Mouse (Mus musculus): ENCODE results near the gene Mycn. TPM values are rescaled to one million over a fixed set of nuclear protein-coding genes. Genes with fewer than 3 reads are reported as not detected.

Mycn gene
- polyA plus RNA-seq, 1 experiment from 2014 or later, result 71.0 TPM

DNA sequence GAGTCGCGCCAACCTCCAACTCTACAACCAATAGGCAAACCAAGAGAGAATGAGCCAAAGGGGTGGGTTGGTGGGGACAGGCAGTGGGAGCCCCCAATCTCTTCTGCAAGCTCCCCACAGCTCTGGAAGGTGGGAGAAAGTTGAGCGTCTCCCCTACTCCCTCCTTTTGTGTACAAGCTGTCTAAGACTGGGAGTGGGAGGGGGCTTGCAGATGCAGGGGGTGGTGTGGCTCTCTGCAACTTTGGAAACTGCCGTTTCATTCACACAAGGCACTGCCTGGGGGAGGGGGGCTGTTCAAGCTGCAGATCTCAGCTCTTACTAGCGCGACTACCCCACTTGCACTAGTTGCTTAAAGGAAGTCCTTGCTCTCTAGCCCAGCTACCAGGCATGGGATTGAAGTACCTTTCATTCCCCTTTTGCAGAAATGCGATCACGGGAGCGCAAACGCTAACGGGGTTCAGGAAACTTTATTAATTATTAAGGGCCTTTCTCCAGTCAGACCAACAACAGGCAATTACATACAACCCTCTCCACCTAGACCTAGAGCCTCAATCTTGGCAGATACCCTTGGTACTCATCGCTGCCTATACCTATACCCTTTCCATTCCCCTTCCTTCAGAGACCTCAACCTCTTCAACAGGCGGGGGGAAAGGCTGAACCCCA, 1.1 kb downstream of the Mycn start:
- peak overlapping the region; percentile 92 for H3K4me2 ChIP-seq
- under 1% methylated on average over 13 of the region's 13 CpGs for WGBS
- peak overlapping the region; percentile 89 for H3K9ac ChIP-seq
- peaks cover 28% of the 10 kb centered on the region for H3K4me1 ChIP-seq (replicated peaks)
- H3K9me3 ChIP-seq, result no peaks in the 10 kb centered on the region
- H3K36me3 ChIP-seq, result peaks cover 10% of the 10 kb centered on the region; the same call in 1 of the 2 replicates
- H3K4me3 ChIP-seq, result peak overlapping the region; percentile 84
- no peak; the same call in 1 of the 2 replicates for ATAC-seq (ENCODE audit: low FRiP score, low read depth)
- H3K27me3 ChIP-seq, result no peaks in the 10 kb centered on the region
- H3K27ac ChIP-seq (replicated peaks), result peak overlapping the region; percentile 96

GRCm38 (mm10) chr12:12939581-12940465, 1.9 kb downstream of the Mycn start:
- under 1% methylated on average over 69 of the region's 69 CpGs for WGBS

GRCm38 (mm10) chr12:12938850-12939249, 2.9 kb downstream of the Mycn start:
- Histone ChIP-seq H3K4me3 (peak overlapping the region; percentile 84), H3K9ac (peak overlapping the region; percentile 89), H3K4me2 (peak overlapping the region; percentile 92), H3K27ac (replicated peaks) (peak overlapping the region; percentile 96), H3K27me3 (no peaks in the 10 kb centered on the region), H3K9me3 (no peaks in the 10 kb centered on the region), H3K4me1 (replicated peaks) (peaks cover 28% of the 10 kb centered on the region), H3K36me3 (peaks cover 16% of the 10 kb centered on the region; the same call in 1 of the 2 replicates)
- WGBS, result 0% methylated on average over 12 of the region's 12 CpGs
- no peak for ATAC-seq (ENCODE audit: low FRiP score, low read depth)

More at GRCm38 (mm10) chr12:12939581-12940465, 1.9 kb downstream of the Mycn start:
- Histone ChIP-seq H3K4me2 (peak overlapping the region; percentile 92), H3K9me3 (no peaks in the 10 kb centered on the region), H3K4me3 (peak overlapping the region; percentile 84), H3K36me3 (peaks cover 16% of the 10 kb centered on the region; the same call in 1 of the 2 replicates), H3K27ac (replicated peaks) (peak overlapping the region; percentile 96), H3K9ac (peak overlapping the region; percentile 89), H3K27me3 (no peaks in the 10 kb centered on the region), H3K4me1 (replicated peaks) (peaks cover 28% of the 10 kb centered on the region)
- ATAC-seq (ENCODE audit: low FRiP score, low read depth), result no peak

GRCm38 (mm10) chr12:12938361-12938760, 3.4 kb downstream of the Mycn start:
- WGBS, result 1% methylated on average over 7 of the region's 7 CpGs
- no peak for ATAC-seq (ENCODE audit: low FRiP score, low read depth)

GRCm38 (mm10) chr12:12937746-12938145, 4.0 kb downstream of the Mycn start:
- H3K4me1 ChIP-seq (replicated peaks), result peaks cover 24% of the 10 kb centered on the region
- WGBS, result 8% methylated on average over 9 of the region's 9 CpGs
- H3K9me3 ChIP-seq, result no peaks in the 10 kb centered on the region
- ATAC-seq (ENCODE audit: low FRiP score, low read depth), result no peak
- H3K27ac ChIP-seq (replicated peaks), result peak overlapping the region; percentile 96
- peak overlapping the region; percentile 92 for H3K4me2 ChIP-seq
- peak overlapping the region; percentile 89 for H3K9ac ChIP-seq
- peaks cover 16% of the 10 kb centered on the region; the same call in 1 of the 2 replicates for H3K36me3 ChIP-seq
- peak overlapping the region; percentile 84 for H3K4me3 ChIP-seq
- no peaks in the 10 kb centered on the region for H3K27me3 ChIP-seq

More at GRCm38 (mm10) chr12:12938361-12938760, 3.4 kb downstream of the Mycn start:
- H3K27me3 ChIP-seq, result no peaks in the 10 kb centered on the region
- peak overlapping the region; percentile 96 for H3K27ac ChIP-seq (replicated peaks)
- H3K36me3 ChIP-seq, result peaks cover 16% of the 10 kb centered on the region; the same call in 1 of the 2 replicates
- peak overlapping the region; percentile 92 for H3K4me2 ChIP-seq
- no peaks in the 10 kb centered on the region for H3K9me3 ChIP-seq
- H3K9ac ChIP-seq, result peak overlapping the region; percentile 89
- peak overlapping the region; percentile 84 for H3K4me3 ChIP-seq
- peaks cover 28% of the 10 kb centered on the region for H3K4me1 ChIP-seq (replicated peaks)

- H3K27me3 ChIP-seq, result no peaks in the 10 kb centered on the region
- H3K4me1 ChIP-seq (replicated peaks), result peaks cover 23% of the 10 kb centered on the region
- H3K36me3 ChIP-seq, result peaks cover 16% of the 10 kb centered on the region; the same call in 1 of the 2 replicates
- no peak for ATAC-seq (ENCODE audit: low FRiP score, low read depth)
- no peaks in the 10 kb centered on the region for H3K9me3 ChIP-seq
- H3K4me2 ChIP-seq, result peak overlapping the region; percentile 92
- WGBS, result 66% methylated on average over 30 of the region's 30 CpGs
- no peak overlapping the region for H3K27ac ChIP-seq (replicated peaks)
- peak overlapping the region; percentile 84 for H3K4me3 ChIP-seq
- H3K9ac ChIP-seq, result no peak overlapping the region
Measured at GRCm38 (mm10) chr12:12937088-12937487, 4.6 kb downstream of the Mycn start.

DNA sequence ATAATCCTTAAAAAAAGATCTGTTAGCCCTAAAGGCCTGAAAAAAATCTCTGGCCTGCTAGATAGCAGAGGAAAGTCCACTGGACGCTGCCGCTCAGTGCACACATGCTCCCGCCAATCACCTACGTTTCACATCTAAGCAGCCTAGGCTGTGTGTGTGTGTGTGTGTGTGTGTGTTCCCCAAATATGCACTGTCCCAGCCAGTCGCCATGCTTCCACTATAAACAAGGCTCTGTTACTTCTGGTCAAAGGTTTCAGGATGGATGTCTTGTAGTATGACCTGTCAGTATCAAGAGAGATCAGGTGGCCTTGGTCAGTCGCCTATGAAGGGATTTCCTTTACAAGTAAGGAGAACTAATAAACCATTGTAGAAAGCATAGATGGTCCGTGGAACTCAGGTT, 9.5 kb downstream of the Mycn start:
- peaks cover 3% of the 10 kb centered on the region for H3K4me1 ChIP-seq (replicated peaks)
- 0 out of 2 replicates have a peak, but pooled peaks have one; percentile 23 for ATAC-seq (ENCODE audit: low FRiP score, low read depth)
- no peak overlapping the region for H3K9ac ChIP-seq
- H3K36me3 ChIP-seq, result peaks cover 16% of the 10 kb centered on the region; the same call in 1 of the 2 replicates
- H3K9me3 ChIP-seq, result no peaks in the 10 kb centered on the region
- H3K27me3 ChIP-seq, result no peaks in the 10 kb centered on the region
- no peak overlapping the region for H3K27ac ChIP-seq (replicated peaks)
- H3K4me2 ChIP-seq, result no peak overlapping the region
- 79% methylated on average over 7 of the region's 7 CpGs for WGBS
- H3K4me3 ChIP-seq, result no peak overlapping the region

DNA sequence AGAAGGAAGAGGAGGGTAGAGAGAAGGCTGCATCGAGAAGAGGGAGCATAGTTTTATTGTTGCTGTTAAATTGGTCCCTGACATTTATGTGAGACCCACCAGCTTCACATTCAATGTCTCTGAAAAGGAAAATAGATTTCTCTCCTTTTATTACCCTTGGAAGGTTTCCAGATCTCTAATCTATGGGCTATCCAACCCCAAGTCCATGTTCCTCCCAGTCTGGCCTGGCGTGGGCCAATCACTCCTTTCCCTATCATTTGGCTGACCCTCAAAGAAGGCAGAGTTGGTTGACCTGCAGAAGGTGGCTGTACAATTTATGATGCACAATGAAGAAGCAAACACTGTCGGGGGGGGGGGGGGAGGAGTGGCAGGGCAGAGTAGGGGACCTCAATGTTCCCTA, 13.5 kb downstream of the Mycn start:
- ATAC-seq (ENCODE audit: low FRiP score, low read depth), result no peak
- no peak overlapping the region for H3K9ac ChIP-seq
- no peaks in the 10 kb centered on the region for H3K27me3 ChIP-seq
- 64% methylated on average over 3 of the region's 3 CpGs for WGBS
- no peak overlapping the region for H3K4me3 ChIP-seq
- no peaks in the 10 kb centered on the region for H3K4me1 ChIP-seq (replicated peaks)
- no peak overlapping the region for H3K4me2 ChIP-seq
- H3K27ac ChIP-seq (replicated peaks), result no peak overlapping the region
- H3K36me3 ChIP-seq, result no peaks in the 10 kb centered on the region
- no peaks in the 10 kb centered on the region for H3K9me3 ChIP-seq

- no peaks in the 10 kb centered on the region for H3K4me1 ChIP-seq (replicated peaks)
- no peak overlapping the region for H3K4me3 ChIP-seq
- no peaks in the 10 kb centered on the region for H3K9me3 ChIP-seq
- H3K27ac ChIP-seq (replicated peaks), result no peak overlapping the region
- ATAC-seq (ENCODE audit: low FRiP score, low read depth), result no peak
- no peak overlapping the region for H3K4me2 ChIP-seq
- WGBS, result 51% methylated on average over 3 of the region's 3 CpGs
- no peaks in the 10 kb centered on the region for H3K27me3 ChIP-seq
- no peaks in the 10 kb centered on the region for H3K36me3 ChIP-seq
- no peak overlapping the region for H3K9ac ChIP-seq
Measured at GRCm38 (mm10) chr12:12926975-12927527, 14.7 kb downstream of the Mycn start.

DNA sequence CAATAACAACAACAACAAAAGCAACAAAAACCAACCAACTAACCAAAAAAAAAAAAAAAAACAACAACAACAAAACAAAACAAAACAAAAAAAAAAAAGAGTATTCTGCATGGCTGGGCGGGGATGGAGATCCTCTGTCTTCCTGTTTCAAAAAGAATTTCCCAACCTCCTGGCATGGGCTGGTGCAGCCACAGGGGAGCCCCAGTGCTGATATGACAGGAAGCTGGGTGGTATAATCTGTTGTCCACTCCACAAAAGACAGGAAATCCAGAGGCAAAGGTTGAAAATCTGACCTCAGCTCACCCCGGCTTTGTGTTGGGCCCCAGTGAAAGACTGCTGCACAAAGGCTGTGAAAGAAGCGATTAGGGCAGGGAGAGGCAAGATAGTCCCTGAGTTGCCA, 17.3 kb downstream of the Mycn start:
- no peak overlapping the region for H3K27ac ChIP-seq (replicated peaks)
- H3K4me1 ChIP-seq (replicated peaks), result no peaks in the 10 kb centered on the region
- no peak overlapping the region for H3K4me2 ChIP-seq
- no peaks in the 10 kb centered on the region for H3K9me3 ChIP-seq
- no peak overlapping the region for H3K4me3 ChIP-seq
- no peaks in the 10 kb centered on the region for H3K27me3 ChIP-seq
- no peak overlapping the region for H3K9ac ChIP-seq
- H3K36me3 ChIP-seq, result no peaks in the 10 kb centered on the region
- WGBS, result 54% methylated on average over 3 of the region's 3 CpGs
- ATAC-seq (ENCODE audit: low FRiP score, low read depth), result no peak

GRCm38 (mm10) chr12:12920166-12921157, 21.3 kb downstream of the Mycn start:
- Histone ChIP-seq H3K27ac (replicated peaks) (no peak overlapping the region), H3K36me3 (no peaks in the 10 kb centered on the region), H3K4me2 (no peak overlapping the region), H3K9me3 (no peaks in the 10 kb centered on the region), H3K9ac (no peak overlapping the region), H3K4me3 (no peak overlapping the region), H3K4me1 (replicated peaks) (no peaks in the 10 kb centered on the region), H3K27me3 (no peaks in the 10 kb centered on the region)
- WGBS, result 36% methylated on average over 12 of the region's 12 CpGs
- ATAC-seq (ENCODE audit: low FRiP score, low read depth), result no peak
